Mouse (Mus musculus) ES-E14 (cell line): ENCODE data around the gene Ccnb1.

ENCODE experiments used
- CHD2 ChIP-seq: IDR thresholded peaks from 2 replicates; pipeline ENCODE4 v1.6.1; 2014; ENCODE audit warnings: mild to moderate bottlenecking, low read depth, low read length, inconsistent platforms
- HCFC1 ChIP-seq: IDR thresholded peaks from 2 replicates; pipeline ENCODE4 v1.6.1; 2012; ENCODE audit warnings: low read length, inconsistent platforms, borderline replicate concordance; ENCODE audit not compliant: insufficient read depth
- MAFK ChIP-seq: IDR thresholded peaks from 2 replicates; pipeline ENCODE4 v1.6.1; 2014; ENCODE audit warnings: mild to moderate bottlenecking, low read depth, low read length, inconsistent platforms; ENCODE audit not compliant: insufficient read depth
- ZC3H11A ChIP-seq: IDR thresholded peaks from 2 replicates; pipeline ENCODE4 v1.6.1; 2012; ENCODE audit warnings: low read depth, mild to moderate bottlenecking, inconsistent platforms, low read length, borderline replicate concordance
- ZNF384 ChIP-seq: IDR thresholded peaks from 2 replicates; pipeline ENCODE4 v1.6.1; 2012; ENCODE audit warnings: low read depth, low read length, inconsistent platforms

- no peak for TF ChIP-seq CHD2
- TF ChIP-seq MAFK: no peak
- TF ChIP-seq ZC3H11A: no peak
- TF ChIP-seq ZNF384: no peak
- no peak for TF ChIP-seq HCFC1
These were observed 35.0 kb downstream of the Ccnb1 start for GRCm38 (mm10) chr13:100751402-100751801.
